Mouse (Mus musculus) cortical plate, adult 2 months (tissue): Measurements from ENCODE around the gene Kif28. TPM values are rescaled to one million over a fixed set of nuclear protein-coding genes. Genes with fewer than 3 reads are reported as not detected.
"Not testable (repeated sequence)": the region's sequence is repeated elsewhere in the genome, so short reads cannot be mapped to it uniquely, and the experiment has no call there.

Source experiments
- H3K27ac ChIP-seq: fragments of 200-500 bp; 2 replicates; pipeline ENCODE4 v1.5.1; 2012; ENCODE audit warnings: low read length, control low read depth, inconsistent platforms; ENCODE audit not compliant: insufficient read depth
- H3K4me1 ChIP-seq: fragments of 200-500 bp; 2 replicates; pipeline ENCODE4 v1.6.1; 2011; ENCODE audit warnings: low read length; ENCODE audit not compliant: control insufficient read depth, insufficient read depth
- H3K4me3 ChIP-seq: fragments of 200-500 bp; 2 replicates; pipeline ENCODE4 v1.5.1; 2011; ENCODE audit warnings: mild to moderate bottlenecking, low read length, control low read depth; ENCODE audit not compliant: insufficient read depth
- CTCF ChIP-seq: fragments of 200-500 bp; IDR thresholded peaks from 2 replicates; pipeline ENCODE4 v1.5.1; 2011; ENCODE audit warnings: mild to moderate bottlenecking, control low read depth, low read length; ENCODE audit not compliant: insufficient read depth; ENCODE audit errors: extremely low read depth
- POLR2A ChIP-seq: fragments of 200-500 bp; IDR thresholded peaks from 2 replicates; pipeline ENCODE4 v1.6.1; 2011; ENCODE audit warnings: mild to moderate bottlenecking, low read length, control low read depth; ENCODE audit not compliant: insufficient read depth; ENCODE audit errors: extremely low read depth
- polyA plus RNA-seq: library from polyadenylated mRNA; depleted of rRNA; stranded (reverse); fragments of >200 nt; gene quantifications from 2 replicates; pipeline ENCODE4 v1.2.3, GENCODE M21; 2012; rRNA removed

Gene Kif28
- polyA plus RNA-seq, 1 experiment = 0.06 TPM

DNA sequence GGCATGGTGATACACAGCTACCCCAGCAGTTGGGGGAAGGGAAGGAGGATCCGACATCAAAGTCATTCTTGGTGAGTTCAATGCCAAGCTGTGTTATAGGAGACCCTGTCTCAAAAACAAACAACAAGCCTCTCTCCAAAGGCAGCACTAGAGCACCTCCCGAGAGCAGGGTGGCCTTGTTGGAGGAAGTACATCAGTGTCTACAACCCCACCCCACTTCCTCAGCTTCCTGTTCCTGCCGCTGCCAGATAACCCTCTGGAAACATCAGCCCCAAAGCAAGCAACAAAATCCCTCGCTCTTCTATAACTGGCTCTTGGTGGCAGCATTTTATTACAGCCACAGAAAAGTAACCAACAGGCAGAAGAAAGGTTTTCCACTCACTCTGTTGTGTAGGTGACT is 94.8 kb downstream of the Kif28 start:
- no peak overlapping the region for H3K4me3 ChIP-seq
- H3K4me1 ChIP-seq = no peaks in the 10 kb centered on the region
- no peak for TF ChIP-seq POLR2A
- no peak for TF ChIP-seq CTCF
- no peak overlapping the region for H3K27ac ChIP-seq

DNA sequence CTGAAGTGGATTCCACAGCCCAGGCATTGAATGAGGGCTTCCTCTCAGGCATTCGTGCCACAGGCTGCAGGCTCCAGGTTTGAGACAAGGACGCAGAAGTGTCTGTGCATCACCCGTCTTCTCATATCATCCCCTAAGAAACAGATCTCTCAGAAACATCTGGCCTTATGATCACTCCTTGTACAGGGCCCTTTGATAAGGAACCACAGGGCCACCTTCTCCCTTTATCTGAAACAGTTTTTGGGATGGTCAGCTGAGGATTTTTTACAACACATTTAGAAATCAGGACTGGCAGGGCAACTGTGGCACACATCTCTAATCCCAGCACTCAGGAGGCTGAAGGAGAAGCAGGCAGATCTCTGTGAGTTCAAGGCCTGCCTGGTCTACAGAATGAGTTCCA is 95.7 kb downstream of the Kif28 start:
- no peak overlapping the region for H3K4me3 ChIP-seq
- H3K4me1 ChIP-seq = no peaks in the 10 kb centered on the region
- no peak for TF ChIP-seq POLR2A
- no peak for TF ChIP-seq CTCF
- H3K27ac ChIP-seq = no peak overlapping the region

DNA sequence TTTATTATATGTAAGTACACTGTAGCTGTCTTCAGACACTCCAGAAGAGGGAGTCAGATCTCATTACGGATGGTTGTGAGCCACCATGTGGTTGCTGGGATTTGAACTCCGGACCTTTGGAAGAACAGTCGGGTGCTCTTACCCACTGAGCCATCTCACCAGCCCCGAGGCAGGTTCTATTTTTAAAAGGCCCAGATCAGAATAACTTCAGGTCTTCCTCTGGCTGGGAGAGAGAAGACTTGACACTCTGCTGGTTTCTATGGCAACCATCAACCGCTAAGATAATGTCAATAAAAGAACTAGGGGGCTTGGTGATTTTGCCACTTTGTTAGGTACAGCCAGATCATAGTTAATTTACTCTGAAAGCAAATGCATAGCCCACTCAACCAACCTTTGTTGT is 96.4 kb downstream of the Kif28 start:
- H3K4me3 ChIP-seq, H3K4me1 ChIP-seq, H3K27ac ChIP-seq: not testable (repeated sequence)

DNA sequence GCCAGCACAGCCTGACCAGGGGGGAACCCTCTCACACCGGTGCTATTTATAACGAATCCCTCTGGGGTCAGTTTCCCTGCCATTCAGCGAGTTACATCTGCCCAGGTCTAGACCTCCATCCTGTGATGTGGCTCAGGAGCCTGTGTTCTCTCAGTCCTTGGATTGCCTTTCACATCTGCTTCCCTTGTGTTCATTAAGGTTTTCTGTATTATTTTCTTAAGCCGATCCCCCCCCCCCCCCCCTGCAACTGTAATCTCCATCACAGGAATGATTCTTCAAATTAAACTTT is 99.1 kb downstream of the Kif28 start:
- H3K27ac ChIP-seq = no peak overlapping the region
- H3K4me1 ChIP-seq = no peaks in the 10 kb centered on the region
- H3K4me3 ChIP-seq = no peak overlapping the region
- TF ChIP-seq CTCF = no peak
- TF ChIP-seq POLR2A = no peak

Other genes starting within 250 kb of the Kif28 start
- 14.2 and 15.4 TPM in 2 replicates for gene Smyd3, start 227.2 kb downstream of the Kif28 start, polyA plus RNA-seq
- 20.6 and 21.7 TPM in 2 replicates for gene Tfb2m, start 199.0 kb downstream of the Kif28 start, polyA plus RNA-seq
- gene Cnst, start 198.9 kb downstream of the Kif28 start, polyA plus RNA-seq = 21.8 and 25.8 TPM in 2 replicates
- 66.9 and 75.0 TPM in 2 replicates for gene Sccpdh, start 77.1 kb downstream of the Kif28 start, polyA plus RNA-seq
- gene Gm10518, start 58.1 kb upstream of the Kif28 start, polyA plus RNA-seq = not detected in 2 replicates
- gene Ahctf1, start 58.4 kb upstream of the Kif28 start, polyA plus RNA-seq = 26.2 and 27.1 TPM in 2 replicates
- 147 and 157 TPM in 2 replicates for gene Cdc42bpa, start 215.2 kb upstream of the Kif28 start, polyA plus RNA-seq